Mouse (Mus musculus) gastrocnemius, adult 8-10 months (tissue): ENCODE data around the gene Krt23. TPM values are rescaled to one million over a fixed set of nuclear protein-coding genes. Genes with fewer than 3 reads are reported as not detected.

ENCODE experiments used
- DNase-seq, 2 experiments: peaks; one replicate each; pipeline ENCODE4 v3.0.0; 2022; ENCODE audit warnings: low spot score in 2 of 2
- total RNA-seq, 4 experiments: library from RNA; stranded (reverse); gene quantifications; 2 replicates each; pipeline ENCODE4 v1.2.4; 2022

Gene Krt23
- total RNA-seq, 4 experiments from 2014 or later = not detected

- DNase-seq = no peak
Measured at GRCm38 (mm10) chr11:99454759-99455158, 38.2 kb downstream of the Krt23 start.

- no peak for DNase-seq
Measured at GRCm38 (mm10) chr11:99454044-99454443, 38.9 kb downstream of the Krt23 start.

GRCm38 (mm10) chr11:99448769-99449168, 44.2 kb downstream of the Krt23 start:
- DNase-seq = no peak

- no peak for DNase-seq
Measured at GRCm38 (mm10) chr11:99441220-99441619, 51.7 kb downstream of the Krt23 start.

DNA sequence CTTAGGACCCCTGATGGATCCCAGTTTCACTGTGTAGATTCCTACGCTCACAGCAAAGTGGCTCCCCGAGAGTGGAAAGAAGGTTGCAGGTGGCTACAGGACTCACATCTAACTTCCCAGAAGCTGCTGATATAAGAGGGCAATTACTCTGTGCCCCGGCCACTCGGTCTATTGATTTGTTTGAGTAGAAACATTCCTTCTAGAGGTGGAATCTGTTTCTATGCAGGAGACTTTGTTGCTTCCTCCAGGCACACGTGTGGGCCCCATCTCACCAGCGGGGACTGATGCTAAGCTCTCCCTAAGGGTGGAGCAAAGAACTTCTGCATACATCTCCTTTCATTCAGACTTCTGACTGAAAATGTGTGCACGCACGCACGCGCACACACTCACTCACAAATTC, 53.5 kb downstream of the Krt23 start:
- no peak for DNase-seq

DNA sequence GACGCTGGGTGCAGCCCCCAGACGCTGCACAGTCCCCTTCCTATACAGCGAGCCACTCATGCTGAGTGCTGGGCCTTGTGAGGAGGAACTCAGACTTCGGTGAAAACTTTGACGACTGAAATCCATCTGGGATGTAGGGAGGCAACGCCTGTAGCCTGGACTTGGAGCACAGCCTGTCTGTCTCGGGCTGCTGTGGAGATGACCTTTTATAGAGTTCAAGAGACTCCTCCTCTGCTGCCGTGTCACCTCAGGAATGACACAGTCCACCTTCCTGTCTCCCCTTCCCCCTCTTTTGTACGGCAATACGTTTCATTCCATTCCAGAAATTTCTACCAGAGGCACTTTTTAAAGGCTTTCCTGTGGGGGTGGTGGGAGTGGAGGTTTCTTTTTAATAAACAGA, 55.0 kb downstream of the Krt23 start, which contains the start of gene Krt20:
Gene Krt20 (minus strand): TSS at position 179 of the 400 bp plus-strand sequence.
- no peak for DNase-seq

DNA sequence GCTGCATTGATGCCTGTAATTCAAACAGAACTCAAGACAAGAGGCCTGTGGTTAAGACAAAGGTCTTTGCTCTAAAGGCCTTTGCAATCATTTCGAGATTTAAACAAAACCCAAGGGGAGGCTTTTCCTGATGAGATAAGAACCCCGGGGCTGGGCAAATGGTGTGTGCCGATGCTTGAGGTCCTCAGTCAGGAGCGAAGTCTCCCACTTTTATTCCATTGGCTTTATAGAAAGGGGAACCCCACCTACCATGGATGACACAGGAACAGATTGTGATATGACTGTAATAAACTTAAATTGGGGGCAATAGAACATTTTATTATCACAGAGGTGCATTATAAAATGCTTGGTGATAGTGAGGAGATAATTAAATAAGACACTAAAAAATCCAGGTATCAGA, 56.3 kb downstream of the Krt23 start:
- DNase-seq = no peak

DNA sequence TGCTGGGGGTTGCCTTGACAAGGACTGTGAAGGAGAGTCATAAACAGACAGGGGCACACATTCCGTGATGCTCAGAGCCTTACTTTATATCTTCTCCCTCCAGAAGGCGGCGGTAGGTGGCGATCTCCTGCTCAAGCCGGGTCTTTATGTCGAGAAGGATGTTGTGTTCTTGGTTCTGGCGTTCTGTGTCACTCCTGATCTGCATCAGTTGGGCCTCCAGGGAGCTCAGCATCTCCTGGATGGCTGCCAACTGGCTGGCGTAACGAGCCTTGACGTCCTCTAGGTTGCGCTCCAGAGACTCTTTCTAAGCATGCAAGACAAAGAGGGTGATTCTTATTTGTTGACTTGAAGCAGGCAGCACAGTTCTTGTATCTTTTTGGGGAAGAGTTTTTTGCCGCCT, 62.3 kb downstream of the Krt23 start:
- DNase-seq = no peak

Other genes starting within 250 kb of the Krt23 start
- 1 to 10 TPM; 1.7 to 3.0 (median 2.0) TPM for gene Krt222, start 249.1 kb downstream of the Krt23 start, total RNA-seq
- gene Krt24, start 207.9 kb downstream of the Krt23 start, total RNA-seq = not detected
- not detected for gene Krt25, start 170.2 kb downstream of the Krt23 start, total RNA-seq
- gene Krt26, start 155.2 kb downstream of the Krt23 start, total RNA-seq = not detected
- gene Krt27, start 142.0 kb downstream of the Krt23 start, total RNA-seq = not detected
- gene Krt28, start 118.2 kb downstream of the Krt23 start, total RNA-seq = not detected
- gene Krt10, start 103.8 kb downstream of the Krt23 start, total RNA-seq = 1 to 10 TPM; 3.5 to 4.4 (median 3.8) TPM
- gene Krt12, start 70.9 kb downstream of the Krt23 start, total RNA-seq = under 1 TPM in 1 of 4 experiments, not detected in 3; 0.17 TPM
- under 1 TPM in 1 of 4 experiments, not detected in 3; 0.13 TPM for gene Krt20, start 55.0 kb downstream of the Krt23 start, total RNA-seq
- gene Krt39, start 28.2 kb upstream of the Krt23 start, total RNA-seq = not detected
- not detected for gene Krt40, start 50.0 kb upstream of the Krt23 start, total RNA-seq
- not detected for gene Krtap3-3, start 57.7 kb upstream of the Krt23 start, total RNA-seq
- gene Krtap3-2, start 63.7 kb upstream of the Krt23 start, total RNA-seq = not detected
- gene Gm11939, start 66.3 kb upstream of the Krt23 start, total RNA-seq = not detected
- gene Krtap3-1, start 73.5 kb upstream of the Krt23 start, total RNA-seq = not detected
- not detected for gene Krtap1-5, start 87.9 kb upstream of the Krt23 start, total RNA-seq
- not detected for gene Krtap1-4, start 90.5 kb upstream of the Krt23 start, total RNA-seq
- gene Krtap1-3, start 98.2 kb upstream of the Krt23 start, total RNA-seq = not detected
- not detected for gene Krtap9-3, start 105.0 kb upstream of the Krt23 start, total RNA-seq
- not detected for gene Gm11938, start 110.2 kb upstream of the Krt23 start, total RNA-seq
- not detected for gene Gm11937, start 117.1 kb upstream of the Krt23 start, total RNA-seq
- gene Krtap2-4, start 121.7 kb upstream of the Krt23 start, total RNA-seq = not detected
- not detected for gene Gm11562, start 127.3 kb upstream of the Krt23 start, total RNA-seq
- gene Krtap4-1, start 135.1 kb upstream of the Krt23 start, total RNA-seq = not detected
- not detected for gene Krtap4-2, start 141.9 kb upstream of the Krt23 start, total RNA-seq
- gene Krtap4-7, start 151.0 kb upstream of the Krt23 start, total RNA-seq = not detected
- not detected for gene Gm11555, start 157.1 kb upstream of the Krt23 start, total RNA-seq
- not detected for gene Gm11563, start 165.8 kb upstream of the Krt23 start, total RNA-seq
- gene Krtap4-6, start 172.8 kb upstream of the Krt23 start, total RNA-seq = not detected
- gene Gm14190, start 197.6 kb upstream of the Krt23 start, total RNA-seq = not detected
- gene Gm14180, start 241.2 kb upstream of the Krt23 start, total RNA-seq = not detected